Mouse (Mus musculus) midbrain, embryonic 15.5 days (tissue): ENCODE data around the gene Rnf39. TPM values are rescaled to one million over a fixed set of nuclear protein-coding genes. Genes with fewer than 3 reads are reported as not detected.
A peak's percentile ranks its signal among the peaks of the same experiment; 100 is the strongest.
"Not testable (repeated sequence)": the region's sequence is repeated elsewhere in the genome, so short reads cannot be mapped to it uniquely, and the experiment has no call there.

Source experiments
- ATAC-seq: fragments of 200-750 bp; cut with Nextera tagmentation; replicated peaks from 2 replicates; pipeline ENCODE4 v1.8.0; 2017; ENCODE audit warnings: moderate TSS enrichment
- H3K27ac ChIP-seq: fragments of 300-500 bp; sonication (generic); 2 replicates; pipeline ENCODE4 v1.5.1; 2015; ENCODE audit warnings: mild to moderate bottlenecking, inconsistent platforms
- H3K27me3 ChIP-seq: fragments of 300-500 bp; sonication (generic); replicated peaks from 2 replicates; pipeline ENCODE4 v1.6.1; 2015; ENCODE audit warnings: inconsistent platforms
- H3K36me3 ChIP-seq: fragments of 300-500 bp; sonication (generic); replicated peaks from 2 replicates; pipeline ENCODE4 v1.6.1; 2015; ENCODE audit warnings: inconsistent platforms
- H3K4me1 ChIP-seq: fragments of 300-500 bp; sonication (generic); 2 replicates; pipeline ENCODE4 v1.6.1; 2015; ENCODE audit warnings: inconsistent platforms
- H3K4me2 ChIP-seq: fragments of 300-500 bp; sonication (generic); 2 replicates; pipeline ENCODE4 v1.6.1; 2015; ENCODE audit warnings: inconsistent platforms, mild to moderate bottlenecking, moderate library complexity
- H3K4me3 ChIP-seq: fragments of 300-500 bp; sonication (generic); 2 replicates; pipeline ENCODE4 v1.5.1; 2015; ENCODE audit warnings: mild to moderate bottlenecking, inconsistent platforms
- H3K9ac ChIP-seq: fragments of 300-500 bp; sonication (generic); 2 replicates; pipeline ENCODE4 v1.6.1; 2015; ENCODE audit warnings: mild to moderate bottlenecking, inconsistent platforms
- H3K9me3 ChIP-seq: fragments of 300-500 bp; sonication (generic); 2 replicates; pipeline ENCODE4 v1.6.1; 2016; ENCODE audit warnings: inconsistent platforms
- WGBS: fragments of 180-500 bp; shearing (Covaris S2); methylation state at CpG from one replicate; pipeline ENCODE4 v1.1.7; 2015; ENCODE audit warnings: mixed read lengths; 5-methylcytosine and 5-hydroxymethylcytosine counted together
- polyA plus RNA-seq: library from polyadenylated mRNA; unstranded; fragments of >200 nt; fragmentation: Nextera tagmentation; extraction: Ambion mirVana; gene quantifications from 2 replicates; pipeline ENCODE4 v1.2.1, GENCODE M21; 2015

The Rnf39 gene
- polyA plus RNA-seq, 1 experiment from 2014 or later = 1.7 TPM

DNA sequence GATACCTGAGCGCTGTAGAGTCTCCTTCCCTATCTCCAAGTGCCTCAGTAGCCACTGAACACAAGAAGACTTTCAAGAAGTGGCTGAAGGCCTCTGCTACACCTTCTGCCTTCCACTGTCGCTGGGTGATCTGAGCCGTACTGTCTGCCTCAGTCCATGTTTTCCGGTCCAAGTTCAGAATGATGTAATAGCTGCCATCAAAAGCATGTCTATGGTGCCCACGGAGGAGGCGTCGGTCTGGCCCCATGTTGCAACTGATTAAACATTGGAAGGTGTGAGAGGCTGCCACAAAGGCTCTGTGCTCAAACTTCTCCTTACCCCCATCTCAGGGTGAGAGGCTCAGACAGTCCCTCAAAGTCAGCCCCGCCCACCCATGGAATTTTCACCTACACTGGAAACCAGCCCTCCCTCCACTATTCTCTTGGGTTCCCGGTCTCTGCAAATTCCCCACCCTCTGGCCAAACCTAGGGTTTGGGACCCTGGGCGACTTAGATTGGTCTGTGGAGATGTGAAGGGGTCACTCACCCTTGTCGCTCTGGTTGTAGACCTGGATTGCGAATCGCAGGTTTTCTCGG is 27.7 kb downstream of the Rnf39 start:
- no peaks in the 10 kb centered on the region for H3K27me3 ChIP-seq
- no peak overlapping the region for H3K4me2 ChIP-seq
- H3K4me3 ChIP-seq = no peak overlapping the region
- 87% methylated on average over 14 of the region's 14 CpGs for WGBS
- no peak overlapping the region for H3K9ac ChIP-seq
- H3K9me3 ChIP-seq = no peaks in the 10 kb centered on the region
- ATAC-seq = no peak
- H3K27ac ChIP-seq = no peak overlapping the region
- H3K36me3 ChIP-seq = no peaks in the 10 kb centered on the region
- H3K4me1 ChIP-seq = no peaks in the 10 kb centered on the region

DNA sequence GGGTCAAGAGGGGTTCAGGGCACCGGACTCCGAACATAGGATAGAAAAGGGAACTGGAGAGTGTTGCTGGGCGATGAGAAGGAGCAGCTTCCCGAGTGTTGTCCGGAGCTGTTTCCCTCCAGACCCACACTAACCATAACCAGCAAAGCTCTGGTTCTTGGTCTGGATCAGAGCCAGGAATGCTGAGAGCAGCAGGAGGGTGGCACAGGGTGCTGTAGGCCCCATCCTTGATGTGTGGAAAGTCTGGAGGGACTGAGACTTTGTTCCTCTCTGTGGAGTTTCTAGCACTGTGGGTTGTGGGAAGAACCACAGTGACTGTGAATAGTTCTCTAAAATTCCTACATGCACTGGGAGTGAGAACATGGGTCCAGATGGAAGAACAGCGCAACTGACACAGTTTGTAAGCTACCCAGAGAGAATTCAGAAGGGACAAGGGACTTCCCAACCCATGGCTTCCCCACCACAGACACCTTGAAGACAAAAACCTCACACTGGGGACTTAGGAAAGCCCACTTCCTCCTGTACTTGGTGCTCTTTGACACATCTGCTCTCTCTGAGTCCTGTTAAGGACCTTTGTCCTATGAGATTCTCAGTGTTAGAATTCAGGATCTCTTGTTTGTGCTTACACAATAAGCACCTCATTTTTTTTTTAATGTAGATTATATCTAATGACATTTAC is 28.6 kb downstream of the Rnf39 start:
- H3K27me3 ChIP-seq = no peaks in the 10 kb centered on the region
- no peaks in the 10 kb centered on the region for H3K4me1 ChIP-seq
- ATAC-seq = no peak
- H3K4me3 ChIP-seq = no peak overlapping the region
- H3K4me2 ChIP-seq = no peak overlapping the region
- H3K36me3 ChIP-seq = no peaks in the 10 kb centered on the region
- WGBS = 86% methylated on average over 6 of the region's 6 CpGs
- H3K27ac ChIP-seq = no peak overlapping the region
- H3K9me3 ChIP-seq = no peaks in the 10 kb centered on the region
- no peak overlapping the region for H3K9ac ChIP-seq

- WGBS = 88% methylated on average over 3 of the region's 3 CpGs
- no peaks in the 10 kb centered on the region for H3K4me1 ChIP-seq
- ATAC-seq = no peak
Observed at GRCm38 (mm10) chr17:36972791-36973190, 30.1 kb downstream of the Rnf39 start.

DNA sequence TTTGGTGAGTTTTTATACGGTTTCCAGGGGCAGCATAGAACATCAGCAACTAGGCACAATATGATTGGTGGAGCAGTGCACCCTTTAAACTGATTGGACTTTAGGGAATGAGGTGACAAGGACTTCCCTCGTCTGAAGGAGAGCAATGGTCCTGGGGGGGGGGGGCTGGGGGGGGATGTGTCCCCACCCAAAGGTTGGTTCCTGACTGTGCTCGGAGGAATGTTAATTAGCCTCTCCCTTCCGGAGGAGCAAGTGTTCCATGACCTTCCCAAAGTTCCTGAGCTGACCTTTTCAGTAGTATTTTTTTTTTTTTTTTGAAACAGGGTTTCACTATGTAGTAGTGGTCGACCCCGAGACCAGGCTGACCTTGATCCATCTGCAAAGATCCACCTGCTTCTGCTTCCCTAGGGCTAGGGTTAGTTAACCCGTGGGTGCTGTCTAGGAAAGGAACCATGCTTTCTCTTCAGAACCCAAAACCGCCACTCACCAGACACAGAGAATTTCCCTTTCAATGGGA is 30.6 kb downstream of the Rnf39 start:
- 71% methylated on average over 8 of the region's 8 CpGs for WGBS

More at GRCm38 (mm10) chr17:36972791-36973190, 30.1 kb downstream of the Rnf39 start:
- no peak overlapping the region for H3K4me2 ChIP-seq
- H3K9me3 ChIP-seq = no peaks in the 10 kb centered on the region
- H3K36me3 ChIP-seq = no peaks in the 10 kb centered on the region
- no peak overlapping the region for H3K4me3 ChIP-seq
- H3K27me3 ChIP-seq = no peaks in the 10 kb centered on the region
- H3K27ac ChIP-seq = no peak overlapping the region
- no peak overlapping the region for H3K9ac ChIP-seq

GRCm38 (mm10) chr17:36981221-36981813 is 38.6 kb downstream of the Rnf39 start, which contains the start of gene 2410137M14Rik:
2410137M14Rik (minus strand) TSS chr17:36981237.
- Histone ChIP-seq H3K9ac (no peak within 1 kb of the TSS), H3K27ac (no peak within 1 kb of the TSS), H3K9me3 (no peaks in the 10 kb centered on the region), H3K4me2 (no peak within 1 kb of the TSS), H3K27me3 (0 out of 2 replicates have a peak, but pooled peaks cover 3% of the 10 kb centered on the region), H3K4me1 (no peaks in the 10 kb centered on the region), H3K36me3 (no peaks in the 10 kb centered on the region), H3K4me3 (no peak within 1 kb of the TSS)
- 15% methylated on average over 18 of the region's 18 CpGs for WGBS
- peak; percentile 58; the same call in 1 of the 2 replicates for ATAC-seq

More for the DNA sequence above, 30.6 kb downstream of the Rnf39 start:
- H3K27me3 ChIP-seq = no peaks in the 10 kb centered on the region
- H3K27ac ChIP-seq = no peak overlapping the region
- H3K36me3 ChIP-seq = no peaks in the 10 kb centered on the region
- H3K9me3 ChIP-seq = no peaks in the 10 kb centered on the region
- ATAC-seq = no peak
- H3K4me2 ChIP-seq = no peak overlapping the region
- no peak overlapping the region for H3K9ac ChIP-seq
- no peak overlapping the region for H3K4me3 ChIP-seq
- H3K4me1 ChIP-seq = no peaks in the 10 kb centered on the region

DNA sequence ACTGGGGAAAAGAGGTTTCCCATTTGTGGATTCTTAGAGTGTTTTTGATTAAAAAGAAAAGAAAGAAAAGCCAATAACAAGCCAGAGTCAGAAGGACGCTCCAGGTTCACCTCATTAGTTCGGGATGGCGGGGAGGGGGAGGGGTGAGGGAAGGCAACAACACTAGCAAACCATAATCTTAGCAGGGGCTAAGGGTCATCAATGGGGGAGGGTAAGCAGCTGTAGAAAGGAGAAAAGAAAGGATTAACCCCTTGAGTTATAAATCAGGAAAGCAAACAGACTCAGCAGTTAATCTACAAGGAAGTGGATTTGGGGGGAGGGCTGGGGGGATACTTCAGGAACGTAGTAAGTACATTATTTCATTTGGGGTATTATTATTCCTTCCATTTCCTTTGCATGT is 39.1 kb downstream of the Rnf39 start:
- H3K9ac ChIP-seq = no peak overlapping the region
- 7% methylated on average over 4 of the region's 4 CpGs for WGBS
- H3K27me3 ChIP-seq = 0 out of 2 replicates have a peak, but pooled peaks cover 3% of the 10 kb centered on the region
- no peak overlapping the region for H3K4me3 ChIP-seq
- H3K9me3 ChIP-seq = no peaks in the 10 kb centered on the region
- no peak overlapping the region for H3K4me2 ChIP-seq
- H3K27ac ChIP-seq = no peak overlapping the region
- no peak for ATAC-seq
- no peaks in the 10 kb centered on the region for H3K36me3 ChIP-seq
- H3K4me1 ChIP-seq = no peaks in the 10 kb centered on the region

DNA sequence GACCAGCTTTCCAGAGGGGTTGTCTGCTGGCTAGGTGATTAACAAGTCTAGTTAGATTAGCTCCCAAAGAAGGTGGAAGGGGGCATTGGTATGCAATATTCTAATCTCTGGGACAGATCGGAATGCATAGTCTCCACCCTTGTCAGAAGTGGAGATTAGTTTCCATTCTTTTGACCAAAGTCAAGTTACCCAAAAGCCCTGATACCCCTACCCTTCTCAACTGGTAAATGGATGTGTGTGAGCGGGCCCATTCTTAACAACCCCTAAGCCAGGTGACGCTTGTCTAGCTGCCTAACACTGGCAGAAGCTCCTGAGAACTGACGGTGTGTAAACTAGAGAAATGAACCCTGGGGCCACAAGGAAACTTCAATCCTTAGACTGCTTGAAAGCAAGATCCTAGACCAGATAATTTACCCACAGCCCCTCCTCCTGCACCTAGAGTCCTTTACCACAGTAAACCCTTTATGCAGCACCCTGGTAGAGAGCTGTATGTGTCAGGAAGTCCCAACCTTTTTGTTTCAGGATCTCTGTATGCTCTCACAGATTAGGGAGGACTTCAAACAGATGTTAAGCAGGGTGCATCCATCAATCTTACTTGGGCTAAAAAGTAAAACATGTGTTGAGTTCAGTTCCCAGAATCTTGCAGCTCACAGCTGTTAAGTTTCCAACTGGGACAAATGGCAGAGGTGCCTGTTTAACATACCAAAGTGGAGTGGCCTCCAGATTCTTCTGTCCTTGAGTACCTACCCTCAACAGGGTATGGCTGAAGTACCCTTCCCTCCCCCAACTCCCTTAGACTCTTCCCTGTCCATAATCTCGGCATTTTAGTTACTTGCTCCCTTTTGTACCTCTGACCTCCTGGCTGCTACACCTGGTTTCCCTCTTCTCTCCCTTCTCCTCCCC is 39.8 kb downstream of the Rnf39 start:
- 31% methylated on average over 5 of the region's 5 CpGs for WGBS
- H3K4me2 ChIP-seq = no peak overlapping the region
- H3K4me3 ChIP-seq = no peak overlapping the region
- ATAC-seq = no peak
- H3K9me3 ChIP-seq = no peaks in the 10 kb centered on the region
- no peaks in the 10 kb centered on the region for H3K4me1 ChIP-seq
- peaks cover 5% of the 10 kb centered on the region for H3K27me3 ChIP-seq
- H3K36me3 ChIP-seq = no peaks in the 10 kb centered on the region
- H3K27ac ChIP-seq = no peak overlapping the region
- no peak overlapping the region for H3K9ac ChIP-seq

DNA sequence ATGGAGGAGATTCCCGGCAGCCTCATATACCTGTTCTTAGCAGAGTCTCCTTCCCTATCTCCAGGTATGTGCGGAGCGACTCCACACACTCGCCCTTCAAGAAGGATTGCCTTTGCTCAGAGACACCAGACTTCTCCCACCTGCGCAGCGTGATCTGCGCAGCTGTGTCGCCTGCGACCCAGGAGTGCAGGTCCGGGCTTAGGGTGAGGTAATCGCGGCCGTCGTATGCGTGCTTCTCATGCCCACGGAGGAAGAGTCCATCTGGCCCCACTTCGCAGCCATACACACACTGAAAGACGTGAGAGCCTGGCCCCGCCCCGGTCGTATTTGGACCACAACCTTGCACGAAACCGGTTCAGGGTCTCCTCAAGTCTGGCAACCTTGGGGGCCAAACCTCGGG is 45.8 kb downstream of the Rnf39 start:
- peaks cover 20% of the 10 kb centered on the region for H3K27me3 ChIP-seq
- no peaks in the 10 kb centered on the region for H3K4me1 ChIP-seq
- no peak overlapping the region for H3K27ac ChIP-seq
- ATAC-seq = no peak
- H3K9ac ChIP-seq = no peak overlapping the region
- no peaks in the 10 kb centered on the region for H3K9me3 ChIP-seq
- H3K36me3 ChIP-seq = no peaks in the 10 kb centered on the region
- H3K4me2 ChIP-seq = peak overlapping the region; percentile 25; the same call in 1 of the 2 replicates
- H3K4me3 ChIP-seq = no peak overlapping the region
- 8% methylated on average over 24 of the region's 24 CpGs for WGBS

- Histone ChIP-seq H3K4me3 (no peak within 1 kb of the TSS), H3K27ac (no peak within 1 kb of the TSS), H3K4me1 (no peaks in the 10 kb centered on the region), H3K27me3 (peaks cover 20% of the 10 kb centered on the region), H3K36me3 (no peaks in the 10 kb centered on the region), H3K4me2 (peak within 1 kb of the TSS; percentile 25; the same call in 1 of the 2 replicates), H3K9ac (no peak within 1 kb of the TSS), H3K9me3 (no peaks in the 10 kb centered on the region)
- 34% methylated on average over 5 of the region's 5 CpGs for WGBS
- no peak for ATAC-seq
Observed at GRCm38 (mm10) chr17:36989437-36989836, 46.7 kb downstream of the Rnf39 start, which contains the start of gene H2-M5. H2-M5 (minus strand) TSS chr17:36989537.

DNA sequence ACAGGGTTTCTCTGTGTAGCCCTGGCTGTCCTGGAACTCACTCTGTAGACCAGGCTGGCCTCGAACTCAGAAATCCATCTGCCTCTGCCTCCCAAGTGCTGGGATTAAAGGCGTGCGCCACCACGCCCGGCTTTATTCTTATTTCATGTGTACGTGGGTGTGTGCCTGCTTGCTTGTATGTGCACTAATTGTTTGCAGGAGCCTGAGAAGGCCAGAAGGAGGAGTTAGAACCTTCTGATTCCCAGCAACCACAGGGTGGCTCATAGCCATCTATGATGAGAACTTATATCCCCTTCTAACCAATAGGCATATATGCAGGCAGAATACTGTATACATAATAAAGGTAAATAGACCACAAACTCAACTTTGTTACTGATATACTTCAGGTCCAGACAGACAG is 47.9 kb downstream of the Rnf39 start:
- not testable (repeated sequence) for H3K27ac ChIP-seq, ATAC-seq, H3K36me3 ChIP-seq, H3K4me1 ChIP-seq, H3K4me2 ChIP-seq, H3K9me3 ChIP-seq, H3K4me3 ChIP-seq, H3K9ac ChIP-seq
- WGBS = 94% methylated on average over 6 of the region's 6 CpGs
- H3K27me3 ChIP-seq = peaks cover 20% of the 10 kb centered on the region

GRCm38 (mm10) chr17:36992336-36993104 is 49.8 kb downstream of the Rnf39 start:
- ATAC-seq = no peak
- Histone ChIP-seq H3K27me3 (peaks cover 18% of the 10 kb centered on the region), H3K4me2 (no peak overlapping the region), H3K9ac (no peak overlapping the region), H3K36me3 (no peaks in the 10 kb centered on the region), H3K27ac (no peak overlapping the region), H3K4me1 (no peaks in the 10 kb centered on the region), H3K9me3 (no peaks in the 10 kb centered on the region), H3K4me3 (no peak overlapping the region)
- 79% methylated on average over 3 of the region's 3 CpGs for WGBS
